Mouse (Mus musculus): ENCODE data around the gene Pltp.
"Not testable (repeated sequence)": the region's sequence is repeated elsewhere in the genome, so short reads cannot be mapped to it uniquely, and the experiment has no call there.

Gene Pltp

DNA sequence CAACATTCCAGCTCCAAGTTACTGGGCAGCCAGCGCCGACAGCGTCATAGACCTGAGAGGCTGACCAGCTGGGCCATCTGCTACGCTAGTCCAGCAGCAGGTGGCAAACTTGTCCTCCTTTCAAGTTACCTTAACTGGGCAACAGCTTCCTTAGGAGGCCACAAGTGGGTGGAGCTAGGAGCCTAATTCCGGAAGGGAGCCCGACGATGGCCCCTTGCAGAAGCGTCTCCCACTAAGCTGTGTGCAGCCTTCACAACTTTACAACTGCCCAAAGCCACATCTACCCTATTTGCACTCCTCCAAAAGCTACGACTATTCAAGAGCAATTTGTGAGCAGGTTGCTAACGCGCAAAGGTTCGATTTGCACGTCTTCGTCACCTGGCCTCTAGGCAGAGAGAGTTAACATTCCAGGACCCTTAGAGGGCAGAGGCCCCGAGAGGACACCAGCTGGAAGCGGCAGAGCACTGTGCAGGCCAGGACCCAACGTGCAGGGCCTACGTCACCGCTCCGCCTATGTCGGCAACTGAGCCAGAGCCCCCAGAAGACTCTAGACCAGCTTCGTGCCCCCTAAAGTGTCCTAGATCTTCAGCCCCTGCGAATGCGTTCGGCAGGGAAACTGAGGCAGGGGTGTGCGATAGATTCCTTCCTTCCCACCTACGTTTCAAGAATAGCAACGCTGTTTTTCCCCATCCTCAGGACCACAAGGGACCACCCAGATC is 21.2 kb upstream of the Pltp start:
- DNase-seq (ENCODE audit: low read depth, low spot score), result no peak

DNA sequence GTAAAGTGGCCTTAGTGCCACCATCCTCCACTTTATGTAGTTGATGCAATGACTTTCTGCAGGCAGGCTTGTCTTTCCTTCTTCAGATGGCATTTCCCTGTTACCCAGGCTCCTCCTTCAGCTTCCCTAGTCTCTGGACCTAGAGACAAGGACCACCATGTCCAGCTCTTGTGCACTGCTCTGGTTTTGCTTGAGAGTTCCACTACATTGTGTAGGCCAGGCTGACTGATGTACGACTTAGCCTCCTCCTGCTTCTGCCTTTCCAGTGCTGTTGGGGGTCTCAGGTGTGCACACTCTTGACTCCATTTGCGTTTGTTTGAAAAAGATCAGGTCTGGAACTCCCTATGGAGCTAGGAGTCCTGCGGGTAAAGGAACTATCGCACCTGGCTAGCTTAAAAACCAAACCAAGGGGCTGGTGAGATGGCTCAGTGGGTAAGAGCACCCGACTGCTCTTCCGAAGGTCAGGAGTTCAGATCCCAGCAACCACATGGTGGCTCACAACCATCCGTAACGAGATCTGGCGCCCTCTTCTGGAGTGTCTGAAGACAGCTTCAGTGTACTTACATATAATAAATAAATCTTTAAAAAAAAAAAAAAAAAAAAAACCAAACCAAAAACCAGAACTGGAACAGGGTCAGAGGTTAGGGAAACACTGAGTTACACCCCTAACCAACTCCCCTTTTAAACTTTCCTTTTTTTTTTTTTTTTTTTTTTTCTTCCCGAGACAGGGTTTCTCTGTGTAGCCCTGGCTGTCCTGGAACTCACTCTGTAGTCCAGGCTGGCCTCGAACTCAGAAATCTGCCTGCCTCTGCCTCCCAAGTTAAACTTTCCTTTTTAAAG is 20.1 kb upstream of the Pltp start:
- DNase-seq (ENCODE audit: low read depth, low spot score), result not testable (repeated sequence)

DNA sequence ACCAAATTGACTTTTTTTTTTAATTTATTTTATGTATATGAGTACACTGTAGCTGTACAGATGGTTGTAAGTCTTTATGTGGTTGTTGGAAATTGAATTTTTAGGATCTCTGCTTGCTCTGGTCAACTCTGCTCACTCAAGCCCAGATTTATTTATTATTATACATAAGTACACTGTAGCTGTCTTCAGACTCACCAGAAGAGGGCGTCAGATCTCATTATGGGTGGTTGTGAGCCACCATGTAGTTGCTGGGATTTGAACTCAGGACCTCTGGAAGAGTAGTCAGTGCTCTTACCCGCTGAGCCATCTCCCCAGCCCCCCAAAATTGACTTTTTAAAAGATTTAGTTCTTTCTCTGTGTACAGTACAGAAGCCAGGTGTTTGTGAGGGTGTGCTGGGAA is 18.1 kb upstream of the Pltp start:
- DNase-seq (ENCODE audit: low read depth, low spot score), result not testable (repeated sequence)

DNA sequence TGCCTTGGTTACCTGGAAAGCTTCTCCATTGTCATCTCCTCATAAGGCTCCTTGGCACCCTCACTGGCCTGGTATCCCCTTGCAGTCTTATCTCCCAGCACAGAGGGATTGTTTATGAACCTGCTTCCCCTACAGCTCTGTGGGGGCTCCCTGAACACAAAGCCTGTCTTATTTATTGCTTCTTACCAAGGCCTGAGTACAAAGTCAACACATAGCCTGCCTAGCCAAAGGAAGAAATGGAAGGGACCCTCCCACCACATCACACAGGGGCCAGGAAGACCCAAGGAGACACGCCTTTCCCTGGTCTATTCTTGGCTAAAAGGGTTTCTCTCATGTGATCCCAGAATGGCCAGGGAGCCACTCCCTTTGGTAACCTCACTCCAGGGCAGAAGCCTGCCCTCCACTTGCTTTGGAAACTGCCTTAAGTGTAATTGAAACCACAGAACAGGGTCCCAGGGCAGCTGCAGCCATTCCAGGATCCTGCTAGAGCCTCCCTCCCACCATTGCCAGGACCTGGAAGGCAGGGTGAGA is 16.8 kb upstream of the Pltp start:
- no peak for DNase-seq (ENCODE audit: low read depth, low spot score)

DNA sequence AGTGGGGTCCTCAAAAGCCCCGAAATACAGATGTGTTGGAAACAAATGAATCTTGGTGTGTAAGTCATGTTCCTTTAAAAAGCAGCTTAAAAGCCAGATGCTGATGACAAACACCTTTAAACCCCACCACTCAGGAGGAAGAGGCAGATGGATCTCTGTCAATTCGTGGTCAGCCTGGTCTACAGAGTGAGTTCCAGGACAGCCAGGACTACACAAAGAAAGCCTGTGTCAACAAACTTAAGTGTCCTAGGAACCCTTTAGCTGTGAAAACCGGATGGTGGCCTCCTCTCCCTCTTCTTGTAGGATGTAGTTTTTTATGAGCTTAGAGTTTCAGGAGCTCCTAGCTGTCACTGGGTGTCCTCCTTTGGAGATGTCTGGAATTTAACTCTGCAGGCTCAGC is 16.1 kb upstream of the Pltp start:
- DNase-seq (ENCODE audit: low read depth, low spot score), result no peak

DNA sequence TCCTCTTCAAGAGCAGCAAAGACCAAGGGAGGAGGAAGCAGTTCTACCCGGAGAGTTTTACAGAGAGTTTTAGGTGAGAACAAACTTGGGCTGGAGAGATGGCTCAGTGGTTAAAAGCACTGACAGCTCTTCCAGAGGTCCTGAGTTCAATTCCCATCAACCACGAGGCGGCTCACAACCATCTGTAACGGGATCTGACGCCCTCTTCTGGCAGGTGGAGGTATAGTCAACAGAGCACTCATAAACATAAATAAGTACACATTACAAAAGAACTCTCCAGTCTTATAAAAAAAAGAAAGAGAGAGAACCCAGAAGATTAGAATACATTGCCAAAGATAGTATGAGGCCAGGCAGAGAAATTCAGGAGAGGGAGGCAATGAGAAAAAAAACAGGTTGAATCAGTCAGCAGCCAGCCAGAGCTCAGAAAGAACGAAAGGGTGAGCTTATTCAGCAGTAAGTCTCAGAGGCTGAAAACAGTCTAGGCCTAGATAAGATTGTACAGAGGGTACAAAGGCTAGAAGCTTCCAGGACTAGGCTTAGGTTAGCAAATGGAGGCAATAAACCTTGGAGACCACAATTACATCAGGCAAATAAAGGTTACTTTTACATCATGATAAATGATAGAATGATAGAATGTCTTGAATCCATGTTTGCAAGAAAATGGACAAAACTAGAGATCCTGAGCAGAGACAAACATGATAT is 14.2 kb upstream of the Pltp start:
- no peak for DNase-seq (ENCODE audit: low read depth, low spot score)

DNA sequence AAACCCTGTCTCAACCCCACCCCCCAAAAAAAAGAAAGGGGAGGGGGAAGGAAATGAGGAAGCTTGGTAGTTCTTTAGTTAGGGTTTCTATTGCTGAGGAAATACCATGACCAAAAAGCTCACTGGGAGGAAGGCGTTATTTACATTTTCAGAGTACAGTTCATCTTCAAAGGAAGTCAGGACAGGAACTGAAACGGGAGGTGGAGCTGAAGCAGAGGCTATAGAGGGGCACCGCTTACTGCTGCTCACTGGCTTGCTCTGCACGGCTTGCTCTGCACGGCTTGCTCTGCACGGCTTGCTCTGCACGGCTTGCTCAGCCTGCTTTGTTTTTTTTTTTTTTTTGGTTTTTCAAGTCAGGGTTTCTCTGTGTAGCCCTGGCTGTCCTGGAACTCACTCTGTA is 11.0 kb upstream of the Pltp start:
- no peak for DNase-seq (ENCODE audit: low read depth, low spot score)

DNA sequence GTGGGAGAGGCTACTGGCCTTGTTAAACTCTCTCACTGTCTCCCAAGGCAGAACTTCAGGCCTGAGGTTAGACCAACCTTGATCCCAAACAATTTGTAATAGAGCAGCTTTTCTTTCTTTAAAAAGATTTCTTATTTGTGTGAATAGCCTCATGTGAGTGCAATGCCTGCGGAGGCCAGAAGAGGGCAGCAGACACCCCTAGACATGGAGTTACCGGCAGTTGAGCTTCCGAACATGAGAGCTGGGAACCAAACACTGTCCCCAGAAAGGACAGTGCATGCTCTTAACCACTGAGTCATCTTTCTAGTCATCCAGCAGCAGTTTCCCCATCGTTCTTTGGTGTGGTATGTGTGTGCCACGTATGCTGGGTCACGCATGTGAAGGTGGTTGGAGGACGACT is 10.1 kb upstream of the Pltp start:
- DNase-seq (ENCODE audit: low read depth, low spot score), result no peak

DNA sequence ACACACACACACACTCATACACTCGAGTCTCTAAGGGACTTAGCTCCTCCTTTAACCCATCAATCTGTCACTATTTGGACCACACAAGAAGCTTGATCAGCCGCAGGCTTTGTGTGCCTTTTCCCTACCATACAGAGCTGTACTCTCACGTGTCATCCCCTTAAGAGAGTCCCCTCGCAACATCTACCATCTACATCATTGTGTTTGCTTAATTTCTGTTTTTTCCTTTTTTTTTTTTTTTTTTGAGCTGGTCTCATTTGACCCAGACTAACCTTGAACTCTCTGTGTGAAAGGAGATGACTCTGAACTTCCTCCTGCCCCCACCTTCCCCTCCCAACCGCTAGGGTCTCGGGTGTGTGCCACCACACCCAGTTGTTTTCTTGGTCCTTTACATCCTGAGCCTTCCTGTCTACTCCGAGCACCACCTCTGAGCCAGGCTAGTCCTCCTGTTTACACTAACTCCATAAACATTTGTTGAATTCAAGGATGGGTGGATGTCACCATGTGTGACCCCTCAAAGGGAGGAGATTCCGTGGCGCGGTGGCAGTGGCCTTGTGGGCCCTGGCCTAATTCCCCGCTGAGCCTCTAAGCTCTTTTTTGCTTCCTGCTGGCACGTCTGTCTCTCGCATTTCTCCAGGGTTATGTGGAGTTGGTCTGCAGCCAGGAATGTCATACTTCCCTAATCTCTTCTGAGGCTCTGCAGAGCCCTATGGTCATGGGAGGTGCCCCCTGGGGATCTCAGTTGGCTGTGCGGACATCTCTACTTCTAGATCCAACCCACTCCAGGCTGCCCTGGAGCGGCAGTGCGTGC is 9.4 kb upstream of the Pltp start:
- no peak for DNase-seq (ENCODE audit: low read depth, low spot score)

DNA sequence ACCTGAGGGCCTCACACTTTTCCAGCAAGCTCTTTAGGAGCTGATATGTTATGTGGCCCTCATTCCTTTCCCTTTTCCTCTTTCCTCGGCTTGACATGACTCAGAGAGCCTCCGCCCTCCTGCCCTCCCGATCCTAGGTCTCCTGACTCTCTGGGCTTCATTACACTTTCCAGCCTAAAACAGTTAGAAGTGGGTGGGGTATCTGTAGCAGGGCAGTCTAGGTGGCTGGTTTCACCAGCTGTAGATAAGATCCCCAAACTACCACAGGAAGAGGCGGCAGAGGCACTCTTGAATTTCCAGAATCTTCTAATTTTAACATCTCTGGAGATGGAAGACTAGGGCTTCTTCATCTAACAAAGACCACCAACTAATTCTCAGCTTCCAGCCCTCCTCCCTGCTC is 7.1 kb upstream of the Pltp start:
- DNase-seq (ENCODE audit: low read depth, low spot score), result no peak

DNA sequence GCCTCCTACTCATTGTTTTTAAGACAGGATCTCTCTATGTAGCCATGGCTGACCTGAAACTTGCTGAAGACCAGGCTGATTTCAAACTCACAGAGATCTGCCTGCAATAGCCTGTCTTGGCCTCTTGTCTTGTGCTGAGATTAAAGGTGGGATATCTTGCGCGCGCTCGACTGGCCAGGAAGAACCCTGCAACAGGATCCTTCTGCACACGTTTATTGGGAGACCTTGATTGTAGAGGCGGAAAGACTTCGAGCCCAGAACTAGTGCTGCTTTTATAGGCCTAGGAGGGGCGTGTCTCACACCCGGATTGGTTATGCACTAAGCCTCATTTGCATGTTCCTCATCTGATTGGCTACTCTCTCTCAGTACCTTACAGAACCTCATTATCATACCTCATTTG is 5.9 kb upstream of the Pltp start:
- DNase-seq (ENCODE audit: low read depth, low spot score), result not testable (repeated sequence)

DNA sequence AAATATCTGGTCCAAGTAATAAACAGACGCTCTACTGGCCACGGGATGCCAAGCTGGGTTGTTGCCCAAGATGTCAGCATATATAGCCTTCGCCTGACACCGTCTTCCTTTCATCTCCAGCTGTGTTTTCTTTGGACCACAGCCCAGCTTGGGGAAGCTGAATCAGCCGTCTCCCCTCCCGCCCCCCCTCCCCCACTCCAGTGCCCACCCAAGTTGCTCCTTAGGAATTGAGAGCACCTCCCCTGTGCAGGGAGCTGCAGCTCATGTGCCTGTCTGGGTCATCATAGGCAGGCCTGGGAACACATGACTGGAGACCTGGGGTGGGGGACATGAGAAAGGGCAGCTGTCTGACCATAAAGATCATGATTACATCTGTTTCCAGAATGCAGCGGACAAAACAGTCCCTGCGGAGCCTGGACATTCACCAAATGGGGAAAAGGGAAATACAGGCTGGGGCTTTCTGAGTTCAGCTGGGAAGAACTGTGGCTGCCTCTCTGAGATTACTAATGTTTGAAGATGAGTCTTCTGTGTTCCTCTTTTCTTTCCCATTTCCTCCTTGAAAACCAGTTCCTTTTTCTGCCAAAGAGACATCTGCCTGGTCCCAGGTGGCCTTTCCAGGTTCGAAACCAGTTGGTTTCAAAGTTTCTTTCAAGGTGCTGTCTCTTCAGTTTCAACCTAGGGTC is 4.8 kb upstream of the Pltp start:
- DNase-seq (ENCODE audit: low read depth, low spot score), result no peak

DNA sequence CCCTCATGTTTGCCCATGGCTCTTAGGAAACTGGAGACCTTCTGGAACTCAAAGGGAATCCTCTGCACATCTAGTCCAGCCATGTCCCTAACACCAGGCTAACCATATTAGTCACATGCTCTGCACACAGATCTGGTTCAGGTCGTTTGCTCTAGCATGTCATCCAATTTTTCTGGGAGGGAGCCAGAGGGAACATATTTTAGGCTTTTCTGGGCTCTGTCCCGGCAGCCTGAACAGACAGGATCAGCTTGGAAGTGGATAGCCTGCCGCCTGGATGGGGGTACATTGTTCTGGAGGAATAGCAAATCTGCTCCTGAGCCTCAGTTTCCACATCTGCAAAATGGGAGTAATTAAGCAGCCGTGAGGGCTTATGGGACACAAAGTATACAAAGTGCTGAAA is 3.6 kb upstream of the Pltp start:
- DNase-seq (ENCODE audit: low read depth, low spot score), result no peak

DNA sequence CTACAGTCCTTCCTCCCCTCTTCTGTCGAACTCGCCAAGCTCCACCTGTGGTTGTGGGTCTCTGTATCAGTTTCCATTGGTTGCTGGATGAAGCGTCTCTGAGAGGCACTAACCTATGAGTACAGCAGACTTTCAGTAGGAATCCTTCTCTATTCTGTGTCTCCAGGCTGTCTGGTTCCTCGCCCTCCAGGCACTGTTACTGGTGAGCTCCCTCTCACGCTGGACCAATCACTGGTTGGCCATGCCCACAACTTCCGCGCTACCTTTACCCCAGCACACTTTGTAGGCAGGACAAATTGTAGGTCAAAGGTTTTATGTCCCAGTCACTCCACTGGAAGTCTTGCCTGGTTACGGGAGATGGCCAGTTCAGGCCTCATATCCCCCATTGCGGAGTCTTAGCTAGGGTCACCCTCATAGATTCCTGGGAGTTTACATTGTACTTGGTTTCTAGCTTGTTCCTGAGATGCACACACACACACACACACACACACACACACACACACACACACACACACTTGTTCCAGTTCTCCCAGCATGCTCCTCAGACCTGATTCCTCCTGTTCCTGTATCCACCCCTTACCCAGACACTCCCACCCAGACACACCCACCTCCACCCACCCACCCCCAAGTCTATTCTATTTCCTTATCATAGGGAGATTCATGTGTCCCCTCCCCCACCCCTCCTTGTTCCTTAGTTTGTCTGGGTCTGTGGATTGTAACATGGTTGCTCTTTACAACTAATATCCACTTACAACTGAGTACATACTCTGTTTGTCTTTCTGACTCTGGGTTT is 2.3 kb upstream of the Pltp start:
- no peak for DNase-seq (ENCODE audit: low read depth, low spot score)

DNA sequence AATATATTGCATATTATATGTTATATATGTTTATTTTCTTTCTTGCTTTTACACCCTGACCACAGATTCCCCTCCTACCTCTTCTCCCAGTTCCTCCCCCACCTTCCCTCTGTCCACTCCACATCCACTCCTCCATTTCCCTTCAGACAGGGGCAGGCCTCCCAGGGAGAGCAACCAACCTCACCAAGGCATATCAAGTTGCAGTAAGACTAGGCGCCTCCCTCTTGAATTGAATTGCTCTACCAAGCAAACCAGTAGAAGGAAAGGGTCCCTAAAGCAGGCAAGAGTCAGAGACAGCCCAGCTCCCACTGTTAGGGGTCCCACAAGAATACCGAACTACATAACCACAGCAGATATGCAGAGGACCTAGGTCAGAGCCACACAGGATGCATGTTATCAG is 1.6 kb upstream of the Pltp start:
- DNase-seq (ENCODE audit: low read depth, low spot score), result no peak

DNA sequence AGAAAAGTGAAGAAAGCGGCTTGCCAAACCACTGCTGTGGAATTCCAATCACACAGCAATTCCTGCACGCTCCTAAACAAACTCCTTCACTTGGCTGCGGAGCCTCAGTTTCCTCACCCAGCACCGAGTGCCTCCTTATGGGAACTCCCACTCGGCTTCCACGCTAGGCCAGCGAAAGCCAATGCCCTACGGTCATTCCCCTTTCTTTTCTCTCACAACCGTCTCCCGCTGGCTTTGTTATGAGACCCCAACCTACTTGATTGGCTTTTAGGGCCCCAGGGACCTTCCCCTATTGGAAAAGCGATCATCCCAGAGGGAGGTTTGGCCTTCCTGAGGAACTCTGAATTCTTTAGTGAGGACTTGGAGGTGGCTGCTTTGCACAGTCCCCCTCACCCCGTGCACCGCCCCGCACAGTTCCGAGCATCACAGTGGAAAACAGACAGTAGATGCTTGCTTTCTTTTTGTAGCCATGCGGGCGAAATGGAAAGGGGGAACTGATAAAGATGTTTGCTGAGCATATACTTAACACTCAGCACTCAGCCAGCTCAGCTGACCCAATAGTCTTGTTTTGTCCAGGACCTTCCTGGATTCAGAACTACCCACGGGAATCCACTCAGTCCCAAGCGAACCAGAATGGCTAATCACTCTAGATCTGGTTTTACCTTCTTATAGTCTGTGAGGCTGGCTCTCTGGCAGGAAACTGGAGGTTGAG is 487 bp upstream of the Pltp start:
- no peak for DNase-seq (ENCODE audit: low read depth, low spot score)

DNA sequence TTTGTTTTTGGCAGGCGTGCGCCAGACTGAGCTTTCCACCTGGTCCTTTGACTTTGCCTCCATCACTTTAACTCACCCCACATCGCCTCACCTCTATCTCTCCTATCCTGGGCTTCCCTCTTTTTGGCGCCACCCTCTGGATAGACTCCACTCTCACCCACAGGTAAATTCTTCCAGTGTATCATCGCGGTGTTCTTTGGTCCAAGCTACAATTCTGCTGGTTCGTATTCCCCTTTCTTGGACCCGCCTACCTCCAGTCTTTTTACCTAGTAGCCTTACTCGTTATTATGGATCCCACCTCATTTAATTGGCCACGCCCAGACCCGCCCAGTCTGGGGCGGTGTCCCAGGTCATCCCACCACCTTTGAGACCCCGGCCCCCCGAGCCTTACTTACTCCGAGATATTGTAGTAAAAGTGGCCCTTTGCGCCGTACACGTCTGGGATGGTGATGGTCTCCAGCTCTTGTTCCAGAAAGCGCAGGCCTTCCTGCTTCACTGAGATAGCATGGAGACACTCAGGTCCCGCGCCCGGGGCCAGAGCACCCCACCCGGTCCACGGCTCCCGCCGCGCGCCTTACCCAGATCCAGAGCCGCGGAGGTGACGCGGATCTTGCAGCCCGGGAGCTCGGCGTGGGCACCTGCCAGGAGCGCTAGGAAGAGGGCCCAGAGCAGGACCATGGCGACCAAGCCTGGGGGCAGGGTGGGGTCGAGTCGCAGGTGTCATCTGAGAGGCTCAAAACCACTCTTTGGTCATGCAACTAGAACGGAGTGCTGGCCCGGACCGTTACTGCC is 1.0 kb downstream of the Pltp start:
- no peak for DNase-seq (ENCODE audit: low read depth, low spot score)

DNA sequence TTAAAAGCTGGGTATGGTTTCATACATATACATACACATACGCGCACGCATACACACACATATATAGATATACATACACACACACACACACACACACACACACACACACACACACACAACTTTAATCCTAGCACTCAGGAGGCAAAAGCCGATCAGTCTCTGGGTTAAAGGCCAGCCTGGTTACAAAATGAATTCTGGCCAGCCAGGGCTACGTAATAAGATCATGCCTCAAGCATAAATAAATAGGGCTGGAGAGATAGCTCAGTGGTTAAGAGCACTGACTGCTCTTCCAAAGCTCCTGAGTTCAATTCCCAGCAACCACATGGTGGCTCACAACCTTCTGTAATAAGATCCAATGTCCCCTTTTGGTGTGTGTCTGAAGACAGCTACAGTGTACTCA is 1.9 kb downstream of the Pltp start:
- DNase-seq (ENCODE audit: low read depth, low spot score), result not testable (repeated sequence)

DNA sequence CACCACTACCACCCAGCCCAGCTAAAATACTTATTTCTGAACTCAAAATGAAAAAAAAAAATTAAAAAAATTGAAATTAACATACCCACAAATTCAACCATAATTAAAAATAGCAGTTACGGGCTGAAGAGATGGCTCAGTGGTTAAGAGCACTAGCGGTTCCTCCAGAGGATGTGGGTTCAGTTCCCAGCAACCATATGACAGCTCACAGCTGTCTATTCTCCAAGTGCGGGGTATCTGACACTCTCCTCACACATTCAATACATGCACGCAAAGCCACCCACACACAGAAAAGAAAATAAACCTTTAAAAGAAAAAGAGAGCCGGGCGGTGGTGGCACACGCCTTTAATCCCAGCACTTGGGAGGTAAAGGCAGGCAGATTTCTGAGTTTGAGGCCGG is 7.5 kb downstream of the Pltp start:
- DNase-seq (ENCODE audit: low read depth, low spot score), result no peak
